Mouse (Mus musculus) lung, postnatal 4 days (tissue): ENCODE results near the gene Cyp27b1.

Source experiments
- DNase-seq, 2 experiments: peaks; one replicate each; pipeline ENCODE4 v3.0.0; 2021

Gene Cyp27b1

DNA sequence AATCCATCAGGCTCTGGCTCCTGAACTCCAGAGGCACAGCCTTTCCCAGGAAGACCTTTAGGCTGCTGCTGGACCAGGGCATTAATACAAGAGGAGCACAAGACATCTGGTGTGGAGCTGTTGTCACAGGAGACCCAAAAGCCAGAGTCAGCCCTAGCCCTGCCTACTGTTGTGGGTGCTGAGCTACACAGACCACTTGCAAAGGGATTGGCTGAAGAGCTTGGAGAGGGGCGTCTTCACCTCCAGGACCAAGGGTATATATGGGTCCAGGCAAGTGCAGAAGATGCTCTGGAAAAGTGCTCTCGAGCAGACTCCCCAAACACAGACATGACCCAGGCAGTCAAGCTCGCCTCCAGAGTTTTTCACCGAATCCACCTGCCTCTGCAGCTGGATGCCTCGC lies at the start of gene Cyp27b1:
TSS of gene Cyp27b1 (plus strand) at position 297 of the 400 bp plus-strand sequence.
- no peak for DNase-seq

DNA sequence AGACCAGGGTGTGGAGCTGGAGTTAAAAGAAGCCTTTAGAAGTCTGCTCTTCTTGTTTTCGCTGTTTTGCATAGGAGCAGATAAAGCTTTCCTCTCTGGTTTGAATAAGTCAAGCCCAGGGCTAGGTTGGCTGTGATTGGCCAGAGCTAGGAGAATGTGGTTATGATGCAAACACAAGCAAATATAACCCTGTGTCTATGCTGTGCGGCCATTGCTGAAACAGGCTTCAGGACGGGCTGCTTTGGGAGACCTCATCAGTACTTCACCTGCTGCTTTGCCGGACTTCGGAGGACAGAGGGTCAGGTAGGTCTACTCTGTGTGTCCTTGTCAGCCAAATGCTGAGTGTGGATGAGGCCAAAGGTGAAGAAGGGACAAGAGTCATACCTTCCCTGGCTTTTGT lies 47.5 kb upstream of the Cyp27b1 start, which contains the start of gene Avil:
TSS of gene Avil (plus strand) at position 181 of the 400 bp plus-strand sequence.
- no peak for DNase-seq

GRCm38 (mm10) chr10:127001297-127001696 lies 46.8 kb upstream of the Cyp27b1 start:
- DNase-seq: no peak

GRCm38 (mm10) chr10:127002056-127002455 lies 46.0 kb upstream of the Cyp27b1 start:
- no peak for DNase-seq

DNA sequence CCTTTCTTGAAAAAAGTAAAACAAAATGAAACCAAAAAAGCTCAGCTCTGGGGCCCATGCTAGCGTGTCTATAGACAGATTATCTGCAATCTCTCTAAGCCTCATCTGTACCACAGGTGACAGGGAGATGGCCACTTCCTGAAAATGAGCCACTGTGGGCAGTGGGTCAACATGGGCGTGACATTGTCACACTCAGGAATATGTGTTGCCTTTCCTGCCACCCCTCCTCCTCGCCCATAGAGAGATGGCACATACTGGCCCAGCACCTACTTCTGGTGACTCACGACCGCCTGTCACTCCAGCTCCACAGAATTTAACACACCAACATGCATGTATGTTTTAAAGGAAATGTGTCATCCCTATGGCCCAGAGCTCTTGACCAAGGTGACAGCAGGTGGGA lies 45.3 kb upstream of the Cyp27b1 start:
- no peak for DNase-seq

GRCm38 (mm10) chr10:127003334-127003733 lies 44.7 kb upstream of the Cyp27b1 start:
- DNase-seq: no peak

- DNase-seq: no peak
Observed at GRCm38 (mm10) chr10:127003806-127004205, 44.2 kb upstream of the Cyp27b1 start.

GRCm38 (mm10) chr10:127016488-127016887 lies 31.6 kb upstream of the Cyp27b1 start:
- peak; percentile 34 to 43 for DNase-seq

GRCm38 (mm10) chr10:127017071-127017470 lies 31.0 kb upstream of the Cyp27b1 start:
- DNase-seq: no peak

DNA sequence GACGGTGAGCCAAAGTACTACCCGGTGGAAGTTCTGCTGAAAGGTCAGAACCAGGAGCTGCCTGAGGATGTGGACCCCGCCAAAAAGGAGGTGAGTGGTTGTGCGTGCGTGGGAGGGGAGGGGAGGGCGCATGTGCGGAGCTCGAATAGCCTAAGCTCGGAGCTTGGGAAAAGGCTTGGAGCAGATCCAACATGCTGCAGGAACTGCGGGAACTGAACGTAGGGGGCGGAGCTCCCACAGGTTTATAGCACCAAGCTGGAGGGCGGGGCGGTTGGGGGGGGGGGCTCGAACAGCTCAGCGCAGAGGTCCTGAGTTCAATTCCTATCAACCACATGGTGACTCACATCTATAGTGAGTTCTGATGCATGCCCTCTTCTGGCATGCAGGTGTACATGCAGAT lies 29.6 kb upstream of the Cyp27b1 start:
- DNase-seq: no peak

DNA sequence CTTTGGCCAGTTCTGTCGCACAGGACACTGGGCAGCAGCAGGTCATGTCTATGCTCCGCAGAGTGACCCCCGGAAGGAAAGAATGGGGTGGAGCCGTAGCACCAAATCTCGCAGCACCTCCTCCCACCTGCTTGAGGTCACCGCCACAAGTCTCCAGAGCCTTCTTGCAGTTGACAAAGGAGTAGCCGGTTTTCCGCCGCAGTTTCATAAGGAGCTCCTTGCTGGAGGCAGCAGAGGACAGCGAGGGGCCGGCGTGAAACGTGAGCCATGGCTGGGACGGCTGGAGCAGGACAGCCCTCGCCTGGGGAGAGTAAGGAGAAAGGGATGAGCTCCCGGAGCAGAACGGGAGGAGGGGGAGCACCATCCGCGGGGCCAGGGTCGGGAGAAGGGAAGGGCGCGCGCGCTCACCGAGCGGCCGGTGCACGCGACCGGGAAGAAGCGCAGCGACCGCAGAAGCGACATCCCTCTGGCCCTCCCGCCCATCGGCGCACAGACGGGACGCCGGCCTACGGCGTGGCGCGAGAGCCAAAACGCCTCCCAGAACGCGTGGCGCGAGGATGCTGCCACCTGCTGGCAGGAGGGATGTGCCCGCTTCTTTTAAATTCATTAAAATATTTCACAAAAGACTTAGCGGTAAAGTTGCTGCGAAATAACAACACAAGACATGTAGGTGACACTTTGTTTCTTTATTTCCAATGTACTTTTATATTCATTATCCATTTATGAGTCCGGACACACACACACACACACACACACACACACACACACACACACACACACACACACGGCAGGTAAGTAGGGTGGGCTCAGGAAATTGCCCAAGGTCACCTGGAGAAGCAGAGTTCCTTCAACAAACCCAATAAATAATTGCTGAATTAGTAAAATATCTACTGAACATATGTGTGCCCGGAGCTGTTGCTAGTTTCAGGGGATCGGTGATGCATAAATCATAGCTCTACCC lies 17.4 kb upstream of the Cyp27b1 start, which contains the start of gene Tsfm:
TSS of gene Tsfm (minus strand) at position 505 of the 961 bp plus-strand sequence.
- peak; percentile 92 to 95 for DNase-seq

DNA sequence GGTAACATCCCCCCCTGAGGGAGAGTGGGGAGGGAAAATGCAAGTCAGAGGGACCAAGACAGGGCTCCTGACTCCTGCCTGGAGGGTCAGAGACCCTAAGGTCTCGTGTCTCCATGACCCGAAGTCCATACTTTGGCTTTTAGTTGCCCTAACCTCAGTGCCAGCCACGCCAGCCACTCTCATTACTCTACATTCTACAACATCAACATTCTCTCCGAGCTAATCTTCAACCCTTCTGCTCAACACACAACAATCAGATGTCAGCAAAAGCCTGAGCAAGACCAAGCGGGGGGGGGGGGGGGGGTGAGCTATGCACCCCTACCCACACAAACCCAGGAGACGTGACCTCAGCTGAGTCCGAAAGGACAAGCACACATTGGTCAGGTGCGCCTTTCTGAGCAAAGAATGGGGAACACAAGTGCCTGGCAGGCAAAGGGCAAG lies 14.7 kb upstream of the Cyp27b1 start:
- DNase-seq: no peak

DNA sequence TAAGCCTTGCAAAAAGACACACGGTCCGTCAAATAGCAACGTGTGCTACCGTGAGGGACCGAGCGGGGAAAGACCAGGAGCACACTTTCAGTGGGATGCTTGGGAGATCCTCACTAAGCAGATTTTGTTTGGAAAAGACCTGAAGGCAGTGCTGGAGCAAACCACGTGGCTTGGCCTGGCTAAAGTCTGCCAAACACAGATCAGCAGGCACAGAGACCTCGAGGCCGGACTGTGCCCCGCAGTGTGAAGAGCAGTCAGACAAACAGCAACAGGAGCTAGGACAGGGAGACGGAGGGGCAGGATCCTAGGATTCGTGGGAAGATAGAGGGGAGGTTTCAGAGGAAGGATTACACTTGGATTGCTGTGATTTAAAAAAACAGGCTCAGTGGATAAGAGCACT lies 11.8 kb upstream of the Cyp27b1 start:
- no peak for DNase-seq

DNA sequence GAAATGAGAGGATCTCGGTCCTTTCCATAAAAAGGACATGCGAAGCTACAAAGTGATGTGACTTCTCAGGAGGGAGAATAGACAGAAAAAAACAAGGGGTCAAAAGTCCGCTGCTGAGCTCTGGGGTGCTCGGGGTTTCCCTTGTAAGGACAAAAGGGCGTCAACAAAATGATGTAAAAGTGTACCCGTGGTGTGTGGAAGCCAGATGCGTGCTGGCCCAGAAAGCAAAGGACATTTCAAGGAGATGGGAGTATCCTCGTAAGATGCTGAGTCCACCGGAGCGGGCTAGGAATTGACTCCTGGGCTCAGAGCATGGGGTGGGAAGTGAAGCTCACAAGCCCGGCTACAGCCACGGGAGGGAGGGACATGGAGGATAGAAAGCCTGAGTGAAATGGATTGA lies 10.4 kb upstream of the Cyp27b1 start:
- DNase-seq: no peak

- no peak for DNase-seq
Observed at GRCm38 (mm10) chr10:127040569-127041214, 7.4 kb upstream of the Cyp27b1 start.

DNA sequence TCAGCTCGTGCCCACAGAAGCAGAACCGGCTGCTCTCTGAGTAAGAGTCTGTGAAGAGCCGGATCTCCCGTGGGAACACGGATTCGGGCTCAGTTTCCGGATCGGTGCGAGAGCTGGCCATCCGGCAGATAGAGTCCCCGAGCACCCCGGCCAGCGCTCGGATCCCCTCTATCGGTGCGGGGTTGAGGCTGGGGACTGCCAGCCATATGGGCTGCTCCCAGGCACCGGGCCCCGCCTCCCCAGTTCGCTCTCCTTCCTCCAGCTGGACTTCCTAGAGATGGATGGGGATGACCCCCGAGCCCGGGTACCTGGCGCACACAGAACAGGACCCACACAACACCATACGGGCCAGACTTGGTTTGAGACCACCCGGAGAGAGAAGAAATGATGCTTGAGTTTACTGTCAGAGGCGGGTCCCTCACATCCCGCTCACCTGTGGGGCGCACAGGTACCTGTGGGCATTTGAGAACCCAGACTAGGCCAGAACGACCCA lies 6.7 kb upstream of the Cyp27b1 start, which contains the start of the genes Mettl1 and Eef1akmt3:
TSS of gene Mettl1 (plus strand) at position 141 of the 493 bp plus-strand sequence.
TSS of gene Eef1akmt3 (minus strand) at position 240 of the 493 bp plus-strand sequence.
- peak; percentile 49 for DNase-seq

GRCm38 (mm10) chr10:127041774-127042338 lies 6.2 kb upstream of the Cyp27b1 start:
- DNase-seq: peak; percentile 91

- no peak for DNase-seq
Observed at GRCm38 (mm10) chr10:127042468-127043115, 5.5 kb upstream of the Cyp27b1 start.

DNA sequence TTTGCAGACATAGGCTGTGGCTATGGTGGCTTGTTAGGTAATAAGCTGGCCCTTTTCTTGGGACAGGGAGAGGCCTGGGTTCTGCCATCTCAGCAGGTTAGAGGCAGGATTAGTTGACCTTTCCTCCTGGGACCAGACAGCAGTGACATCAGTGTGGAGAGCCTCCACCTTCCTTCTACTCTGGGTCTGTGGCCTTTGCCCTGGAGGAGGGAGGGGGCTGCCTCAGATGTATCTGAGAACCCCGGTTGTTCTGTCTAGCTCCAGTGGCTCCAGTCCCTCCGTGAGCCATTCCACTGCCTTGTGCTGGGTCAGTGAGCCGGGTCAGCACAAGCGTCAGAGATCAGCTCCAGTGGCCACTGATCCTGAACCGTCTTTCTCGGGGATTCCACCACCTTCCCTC lies 4.9 kb upstream of the Cyp27b1 start:
- DNase-seq: no peak

DNA sequence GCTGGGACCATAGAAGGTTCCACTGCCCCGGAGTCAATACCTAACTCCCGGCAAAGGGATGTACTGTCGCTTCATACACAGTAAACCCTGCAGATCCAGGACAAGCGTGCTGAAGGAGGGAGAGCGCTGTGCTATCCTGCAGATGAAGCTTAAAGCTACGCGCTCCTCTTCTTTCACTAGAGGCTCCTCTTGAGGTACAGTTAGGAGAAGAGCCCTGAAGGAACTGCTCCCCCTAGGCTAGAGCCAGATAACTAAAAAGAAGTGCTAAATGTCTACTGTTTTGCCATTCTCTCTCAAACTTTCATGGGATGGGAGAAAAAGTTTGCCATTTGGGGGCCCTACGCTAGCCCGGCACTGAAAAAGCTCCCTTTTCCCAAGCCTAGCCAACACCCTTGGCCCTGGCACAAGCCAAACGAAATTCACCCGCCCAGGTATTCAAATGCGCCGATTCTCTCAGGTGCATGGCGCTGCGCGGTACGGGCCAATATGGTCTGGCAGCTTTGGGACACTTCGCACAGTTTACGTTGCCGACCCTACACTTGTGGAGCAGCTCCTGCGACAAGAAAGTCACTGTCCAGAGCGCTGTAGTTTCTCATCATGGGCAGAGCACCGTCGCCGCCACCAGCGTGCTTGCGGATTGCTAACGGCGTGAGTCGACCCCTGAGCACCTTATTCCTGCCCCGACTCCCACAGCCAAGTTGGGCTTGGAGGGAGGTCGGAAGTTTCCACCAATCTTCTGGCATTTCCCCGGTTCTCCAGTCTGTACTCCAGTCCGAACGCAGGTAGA lies 751 bp downstream of the Cyp27b1 start:
- no peak for DNase-seq

- no peak for DNase-seq
Observed at GRCm38 (mm10) chr10:127049395-127050118, 1.5 kb downstream of the Cyp27b1 start.
